Comparison of ENCODE assay signal across 32 mouse cellular contexts in the genomic region with DNA sequence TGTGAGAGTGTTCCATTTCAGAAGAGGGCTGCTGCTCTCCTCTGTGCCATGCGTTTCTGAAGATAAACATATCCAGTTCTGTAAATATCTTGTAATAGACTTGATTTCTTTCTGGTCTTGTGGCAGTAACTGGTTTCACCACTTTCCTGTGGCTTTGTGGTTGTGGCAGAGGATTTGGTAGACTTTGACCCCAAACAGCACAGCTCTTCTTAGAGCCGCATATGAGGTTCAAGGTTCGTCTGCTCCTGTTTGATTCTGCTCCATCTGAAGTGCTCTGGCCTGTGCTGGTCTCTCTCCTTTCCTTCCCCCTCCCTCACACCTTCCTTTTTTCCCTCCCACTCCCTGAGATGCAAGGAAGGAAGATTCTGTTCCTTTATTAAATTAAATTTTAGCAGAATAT.
A peak's percentile ranks its signal among the peaks of the same experiment; 100 is the strongest.
DNase-seq lines count a peak whose midpoint lies in the region; ATAC-seq and TF ChIP-seq lines count a peak whose summit lies in the region.
"Had no signal": no experiment of that assay in that cellular context is flagged by ENCODE, and none has a peak within 500 bp of the region (broad histone marks: within the 10 kb centered on the region; RNA-seq: fewer than 3 reads in every experiment).

No protein-coding gene starts in this region.

- no peaks in the 10 kb centered on the region for H3K9me3 ChIP-seq in kidney, embryonic 16.5 days (ENCODE audit: low read length)
- H3K9me3 ChIP-seq in intestine, embryonic 16.5 days (ENCODE audit: control insufficient read depth, low read length) = no peaks in the 10 kb centered on the region
- H3K9me3 ChIP-seq in stomach, postnatal 0 days (ENCODE audit: control insufficient read depth, low read length) = no peaks in the 10 kb centered on the region
- H3K9me3 ChIP-seq: embryonic facial prominence, embryonic 12.5 days; hindbrain, embryonic 12.5 days; midbrain, embryonic 10.5 days; midbrain, embryonic 15.5 days had no signal

- no peak overlapping the region for H3K27ac ChIP-seq in kidney, embryonic 16.5 days (ENCODE audit: low read length)
- H3K27ac ChIP-seq in intestine, embryonic 16.5 days (ENCODE audit: low read length) = peak overlapping the region; percentile 83
- no peak overlapping the region for H3K27ac ChIP-seq in stomach, postnatal 0 days (replicated peaks)
- H3K27ac ChIP-seq: embryonic facial prominence, embryonic 12.5 days; hindbrain, embryonic 12.5 days; hindbrain, postnatal 0 days; kidney, postnatal 0 days; liver, embryonic 14.5 days; macrophage; midbrain, embryonic 10.5 days; midbrain, embryonic 15.5 days had no signal

- ATAC-seq in kidney, embryonic 16.5 days (ENCODE audit: low FRiP score, low TSS enrichment) = no peak
- ATAC-seq in granulocyte monocyte progenitor cell, adult 5-6 weeks (replicated peaks; ENCODE audit: poor library complexity, severe bottlenecking) = 0 out of 2 replicates have a peak, but pooled peaks have one; percentile 27
- peak; percentile 98 for ATAC-seq in intestine, embryonic 16.5 days
- peak; percentile 87 for ATAC-seq in stomach, postnatal 0 days (ENCODE audit: low FRiP score, low TSS enrichment)
- ATAC-seq in megakaryocyte progenitor cell, adult 5-6 weeks (replicated peaks; ENCODE audit: poor library complexity) = no peak
- ATAC-seq: forebrain, embryonic 14.5 days; hindbrain, postnatal 0 days; midbrain, embryonic 15.5 days had no signal

- H3K36me3 ChIP-seq in kidney, embryonic 16.5 days (ENCODE audit: insufficient read depth, low read length) = no peaks in the 10 kb centered on the region
- H3K36me3 ChIP-seq in intestine, embryonic 16.5 days (ENCODE audit: control insufficient read depth, insufficient read depth, low read length) = no peaks in the 10 kb centered on the region
- H3K36me3 ChIP-seq in stomach, postnatal 0 days (ENCODE audit: control insufficient read depth, insufficient read depth, low read length) = no peaks in the 10 kb centered on the region
- H3K36me3 ChIP-seq: embryonic facial prominence, embryonic 12.5 days; hindbrain, embryonic 12.5 days; midbrain, embryonic 10.5 days; midbrain, embryonic 15.5 days had no signal

- H3K9ac ChIP-seq in kidney, embryonic 16.5 days (replicated peaks; ENCODE audit: low read length) = no peak overlapping the region
- no peak overlapping the region for H3K9ac ChIP-seq in intestine, embryonic 16.5 days (ENCODE audit: low read depth, low read length)
- 0 out of 2 replicates have a peak overlapping the region, but pooled peaks have one; percentile 18 for H3K9ac ChIP-seq in stomach, postnatal 0 days (ENCODE audit: low read length)
- H3K9ac ChIP-seq: embryonic facial prominence, embryonic 12.5 days; hindbrain, embryonic 12.5 days; liver, embryonic 14.5 days; midbrain, embryonic 15.5 days had no signal

- no peaks in the 10 kb centered on the region for H3K27me3 ChIP-seq in kidney, embryonic 16.5 days (ENCODE audit: insufficient read depth, low read length)
- no peaks in the 10 kb centered on the region for H3K27me3 ChIP-seq in intestine, embryonic 16.5 days (replicated peaks; ENCODE audit: control insufficient read depth, insufficient read depth, low read length)
- H3K27me3 ChIP-seq in stomach, postnatal 0 days (ENCODE audit: control insufficient read depth, insufficient read depth, low read length) = no peaks in the 10 kb centered on the region
- H3K27me3 ChIP-seq: CH12.LX; embryonic facial prominence, embryonic 12.5 days; hindbrain, embryonic 12.5 days; midbrain, embryonic 15.5 days had no signal

- H3K4me1 ChIP-seq in kidney, embryonic 16.5 days (ENCODE audit: insufficient read depth, low read length) = no peaks in the 10 kb centered on the region
- H3K4me1 ChIP-seq in intestine, embryonic 16.5 days (ENCODE audit: control insufficient read depth, insufficient read depth, low read length) = peaks cover 4% of the 10 kb centered on the region; the same call in 1 of the 2 replicates
- no peaks in the 10 kb centered on the region for H3K4me1 ChIP-seq in stomach, postnatal 0 days (replicated peaks; ENCODE audit: control insufficient read depth, insufficient read depth)
- H3K4me1 ChIP-seq: midbrain, embryonic 15.5 days had no signal

- TF ChIP-seq EP300 in stomach, postnatal 0 days (optimal IDR thresholded peaks at IDR 0.05) = no peak

- TF ChIP-seq CTCF in stomach, postnatal 0 days (IDR thresholded peaks at IDR 0.05; ENCODE audit: low read depth) = no peak

- H3K4me3 ChIP-seq in kidney, embryonic 16.5 days (ENCODE audit: low read length) = no peak overlapping the region
- no peak overlapping the region for H3K4me3 ChIP-seq in intestine, embryonic 16.5 days (ENCODE audit: low read length)
- H3K4me3 ChIP-seq in stomach, postnatal 0 days (ENCODE audit: low read depth, low read length) = no peak overlapping the region
- H3K4me3 ChIP-seq: embryonic facial prominence, embryonic 12.5 days; hindbrain, embryonic 12.5 days; midbrain, embryonic 10.5 days; midbrain, embryonic 15.5 days had no signal

- WGBS in kidney, embryonic 16.5 days = 77% methylated on average over 3 of the region's 3 CpGs
- WGBS in intestine, embryonic 16.5 days = 44% methylated on average over 3 of the region's 3 CpGs
- WGBS in stomach, postnatal 0 days = 52% methylated on average over 3 of the region's 3 CpGs

- no peak overlapping the region for H3K4me2 ChIP-seq in kidney, embryonic 16.5 days (replicated peaks; ENCODE audit: low read depth, low read length)
- no peak overlapping the region for H3K4me2 ChIP-seq in intestine, embryonic 16.5 days (ENCODE audit: low read depth, low read length)
- no peak overlapping the region for H3K4me2 ChIP-seq in stomach, postnatal 0 days (replicated peaks; ENCODE audit: low read depth)
- H3K4me2 ChIP-seq: embryonic facial prominence, embryonic 12.5 days; heart, embryonic 11.5 days; hindbrain, embryonic 12.5 days; midbrain, embryonic 15.5 days had no signal

- DNase-seq in kidney, postnatal 25 days = peak; percentile 11 to 40
- peak; percentile 46 for DNase-seq in stomach, postnatal 0 days (ENCODE audit: low spot score)
- no peak for DNase-seq in gastrocnemius, adult 8-10 months (ENCODE audit: low spot score in 2 of 2)
- DNase-seq: adrenal gland, adult 8-10 months; cerebellum, adult 2 months; cerebellum, postnatal 25 days; embryo, embryonic 11 days; gastrocnemius, postnatal 25 days; heart, adult 18-20 months; heart, postnatal 36 days; layer of hippocampus, postnatal 36 days; left cerebral cortex, postnatal 4 days; lung, adult 2 months; lung, postnatal 10 days; right cerebral cortex, adult 18-20 months; thymus, adult 18-20 months; thymus, postnatal 25 days had no signal

Comparison
In these comparisons a context has a peak if more than half of its experiments do, and no peak if none do; other contexts are left out.
1. DNase-seq: peak in kidney, postnatal 25 days (2 of 2) and stomach, postnatal 0 days (single experiment); none in gastrocnemius, adult 8-10 months (0 of 2).
2. ATAC-seq: peak in granulocyte monocyte progenitor cell, adult 5-6 weeks (single experiment), intestine, embryonic 16.5 days (single experiment) and stomach, postnatal 0 days (single experiment); none in kidney, embryonic 16.5 days (single experiment) and megakaryocyte progenitor cell, adult 5-6 weeks (single experiment).